Mouse (Mus musculus): Measurements from ENCODE around the gene Socs2. TPM values are rescaled to one million over a fixed set of nuclear protein-coding genes. Genes with fewer than 3 reads are reported as not detected.

Gene Socs2
- total and polyA plus RNA-seq, 3 experiments, result 16.5 to 24.9 TPM; not detected in 1

DNA sequence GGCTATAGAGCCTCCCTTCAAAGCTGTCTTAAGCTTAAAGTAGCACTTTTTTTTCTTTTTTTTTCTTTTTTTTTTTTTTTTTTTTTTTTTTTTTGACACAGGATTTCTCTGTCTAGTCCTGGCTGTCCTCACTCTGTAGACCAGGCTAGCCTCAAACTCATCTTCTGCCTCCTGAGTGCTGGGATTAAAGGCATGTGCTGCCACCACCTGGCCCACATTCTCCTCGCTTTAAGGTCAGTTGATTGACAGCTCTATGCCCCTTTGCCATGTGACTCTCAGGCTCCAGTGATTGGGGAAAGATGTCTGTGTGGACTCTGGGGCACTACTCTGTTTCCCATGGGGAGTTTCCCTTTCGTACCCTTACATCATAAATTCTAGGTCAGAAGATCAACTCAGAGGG lies 23.6 kb upstream of the Socs2 start:
- H3K4me1 ChIP-seq (ENCODE audit: control insufficient read depth in 1 of 2, insufficient read depth in 2 of 2, low read length in 2 of 2), result no peaks in the 10 kb centered on the region
- peak; percentile 52 for TF ChIP-seq SMC3 (IDR thresholded peaks at IDR 0.05; ENCODE audit: low read depth, low read length)
- no peak for TF ChIP-seq MAZ (IDR thresholded peaks at IDR 0.05; ENCODE audit: low read depth, low read length)
- no peak for TF ChIP-seq MYC (IDR thresholded peaks at IDR 0.05; ENCODE audit: low read depth, low read length)
- peak; percentile 37 for TF ChIP-seq RAD21 (IDR thresholded peaks at IDR 0.05; ENCODE audit: low read depth, low read length)
- TF ChIP-seq SIN3A (IDR thresholded peaks at IDR 0.05; ENCODE audit: low read length), result no peak
- peak; percentile 36; the same call in 1 of the 2 replicates for TF ChIP-seq USF1 (IDR thresholded peaks at IDR 0.05; ENCODE audit: low read depth, low read length)
- no peak for TF ChIP-seq GABPA (IDR thresholded peaks at IDR 0.05; ENCODE audit: low read depth, low read length)
- peak in 2 of 3 experiments; percentile 29 to 34; a peak in 3 of 6 replicates for TF ChIP-seq CTCF (IDR thresholded peaks at IDR 0.05 in 2 of 3, conservative IDR thresholded peaks at IDR 0.05 in 1 of 3; ENCODE audit: control insufficient read depth in 1 of 3, insufficient read depth in 1 of 3, low read depth in 2 of 3, low read length in 3 of 3, poor library complexity in 1 of 3, severe bottlenecking in 1 of 3)
- H3K4me3 ChIP-seq (ENCODE audit: control insufficient read depth in 1 of 2, insufficient read depth in 1 of 2, low read depth in 2 of 2, low read length in 2 of 2), result no peak overlapping the region
- no peaks in the 10 kb centered on the region for H3K79me2 ChIP-seq (ENCODE audit: control insufficient read depth, insufficient read depth, low read length, poor library complexity)
- H3K27ac ChIP-seq (ENCODE audit: control insufficient read depth, low read depth, low read length), result no peak overlapping the region
- no peaks in the 10 kb centered on the region for H3K36me3 ChIP-seq (ENCODE audit: control insufficient read depth in 1 of 2, insufficient read depth in 2 of 2, low read length in 2 of 2)
- no peak overlapping the region for H3K9ac ChIP-seq (ENCODE audit: control insufficient read depth, low read depth, low read length, poor library complexity, severe bottlenecking)
- H3K27me3 ChIP-seq (ENCODE audit: control insufficient read depth in 1 of 2, insufficient read depth in 2 of 2, low read length in 2 of 2), result no peaks in the 10 kb centered on the region; a peak in 2 of 4 replicates
- H3K9me3 ChIP-seq (replicated peaks; ENCODE audit: insufficient read depth, low read length), result no peaks in the 10 kb centered on the region
- DNase-seq (ENCODE audit: low read depth, low spot score), result no peak

DNA sequence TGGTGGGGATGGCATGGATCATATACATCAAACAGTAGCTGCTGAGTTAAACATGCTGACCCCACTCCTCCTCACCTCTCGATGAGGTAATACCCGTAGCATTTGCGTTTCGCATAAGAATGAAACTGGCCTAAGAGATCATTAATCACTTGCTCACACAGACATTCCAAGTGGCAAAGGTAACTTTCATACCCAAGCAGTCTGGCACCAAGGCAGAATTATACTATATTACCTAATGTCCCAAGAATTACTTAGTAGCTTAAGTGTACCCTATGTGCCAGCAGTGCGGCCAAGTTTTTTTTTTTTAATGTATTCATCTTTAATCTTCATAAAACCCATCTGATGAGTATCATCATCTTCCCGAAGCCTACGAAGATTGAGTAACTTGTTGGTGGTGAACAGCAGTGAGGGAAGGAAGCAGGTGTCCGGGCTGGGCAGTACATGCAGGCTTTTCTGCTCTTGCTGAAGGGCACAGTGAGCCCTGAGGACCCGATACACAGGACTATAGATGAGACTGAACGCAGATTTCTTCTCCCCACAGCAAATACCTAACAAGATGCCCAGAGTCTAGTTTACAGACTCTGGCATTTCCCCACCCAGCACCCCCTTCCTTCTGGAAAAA lies 22.8 kb upstream of the Socs2 start:
- DNase-seq (ENCODE audit: low read depth, low spot score), result no peak
- Histone ChIP-seq H3K4me3 (ENCODE audit: control insufficient read depth in 1 of 2, insufficient read depth in 1 of 2, low read depth in 2 of 2, low read length in 2 of 2) (no peak overlapping the region), H3K4me1 (ENCODE audit: control insufficient read depth in 1 of 2, insufficient read depth in 2 of 2, low read length in 2 of 2) (no peaks in the 10 kb centered on the region), H3K36me3 (ENCODE audit: control insufficient read depth in 1 of 2, insufficient read depth in 2 of 2, low read length in 2 of 2) (no peaks in the 10 kb centered on the region), H3K9ac (ENCODE audit: control insufficient read depth, low read depth, low read length, poor library complexity, severe bottlenecking) (no peak overlapping the region), H3K79me2 (ENCODE audit: control insufficient read depth, insufficient read depth, low read length, poor library complexity) (no peaks in the 10 kb centered on the region), H3K27ac (ENCODE audit: control insufficient read depth, low read depth, low read length) (no peak overlapping the region), H3K27me3 (ENCODE audit: control insufficient read depth in 1 of 2, insufficient read depth in 2 of 2, low read length in 2 of 2) (no peaks in the 10 kb centered on the region; a peak in 2 of 4 replicates), H3K9me3 (replicated peaks; ENCODE audit: insufficient read depth, low read length) (no peaks in the 10 kb centered on the region)
- TF ChIP-seq MAZ (IDR thresholded peaks at IDR 0.05; ENCODE audit: low read depth, low read length) (no peak), POLR2AphosphoS2 (IDR thresholded peaks at IDR 0.05; ENCODE audit: low read length) (no peak)

- no peaks in the 10 kb centered on the region for H3K79me2 ChIP-seq (ENCODE audit: control insufficient read depth, insufficient read depth, low read length, poor library complexity)
- no peaks in the 10 kb centered on the region; a peak in 3 of 4 replicates for H3K27me3 ChIP-seq (ENCODE audit: control insufficient read depth in 1 of 2, insufficient read depth in 2 of 2, low read length in 2 of 2)
- no peaks in the 10 kb centered on the region for H3K36me3 ChIP-seq (ENCODE audit: control insufficient read depth in 1 of 2, insufficient read depth in 2 of 2, low read length in 2 of 2)
- TF ChIP-seq E2F4 (IDR thresholded peaks at IDR 0.05; ENCODE audit: borderline replicate concordance, low read depth, low read length) (no peak), RAD21 (IDR thresholded peaks at IDR 0.05; ENCODE audit: low read depth, low read length) (no peak), POLR2AphosphoS2 (IDR thresholded peaks at IDR 0.05; ENCODE audit: low read length) (no peak), ZNF384 (IDR thresholded peaks at IDR 0.05; ENCODE audit: low read depth, low read length) (no peak), MAX (IDR thresholded peaks at IDR 0.05; ENCODE audit: low read length) (no peak), JUND (IDR thresholded peaks at IDR 0.05; ENCODE audit: low read depth, low read length) (no peak), MYB (IDR thresholded peaks at IDR 0.05; ENCODE audit: low read depth, low read length) (no peak), POLR2AphosphoS5 (IDR thresholded peaks at IDR 0.05; ENCODE audit: borderline replicate concordance, low read depth, low read length) (no peak), MXI1 (IDR thresholded peaks at IDR 0.05; ENCODE audit: low read depth, low read length) (no peak), ETS1 (IDR thresholded peaks at IDR 0.05; ENCODE audit: low read depth, low read length) (no peak), TCF12 (IDR thresholded peaks at IDR 0.05; ENCODE audit: low read depth, low read length) (no peak)
- H3K4me1 ChIP-seq (ENCODE audit: control insufficient read depth in 1 of 2, insufficient read depth in 2 of 2, low read length in 2 of 2), result no peaks in the 10 kb centered on the region
- H3K27ac ChIP-seq (ENCODE audit: control insufficient read depth, low read depth, low read length), result no peak overlapping the region
- H3K9ac ChIP-seq (ENCODE audit: control insufficient read depth, low read depth, low read length, poor library complexity, severe bottlenecking), result no peak overlapping the region
- no peak for DNase-seq (ENCODE audit: low read depth, low spot score)
- H3K4me3 ChIP-seq (ENCODE audit: control insufficient read depth in 1 of 2, insufficient read depth in 1 of 2, low read depth in 2 of 2, low read length in 2 of 2), result no peak overlapping the region
- H3K9me3 ChIP-seq (replicated peaks; ENCODE audit: insufficient read depth, low read length), result no peaks in the 10 kb centered on the region
Measured at GRCm38 (mm10) chr10:95438941-95439340, 22.0 kb upstream of the Socs2 start.

All from MEL (cell line).